Mouse (Mus musculus) adrenal gland, adult (tissue): ENCODE measurements around the gene Prps1l3.

Experiments used
- DNase-seq, 2 experiments: peaks; one replicate each; pipeline ENCODE4 v3.0.0; 2022 to 2023; ENCODE audit warnings: low spot score in 1 of 2; ENCODE audit not compliant: inconsistent age in 2 of 2

Prps1l3 gene

GRCm38 (mm10) chr12:57233386-57233785 is 3.2 kb downstream of the Prps1l3 start:
- DNase-seq: no peak

DNA sequence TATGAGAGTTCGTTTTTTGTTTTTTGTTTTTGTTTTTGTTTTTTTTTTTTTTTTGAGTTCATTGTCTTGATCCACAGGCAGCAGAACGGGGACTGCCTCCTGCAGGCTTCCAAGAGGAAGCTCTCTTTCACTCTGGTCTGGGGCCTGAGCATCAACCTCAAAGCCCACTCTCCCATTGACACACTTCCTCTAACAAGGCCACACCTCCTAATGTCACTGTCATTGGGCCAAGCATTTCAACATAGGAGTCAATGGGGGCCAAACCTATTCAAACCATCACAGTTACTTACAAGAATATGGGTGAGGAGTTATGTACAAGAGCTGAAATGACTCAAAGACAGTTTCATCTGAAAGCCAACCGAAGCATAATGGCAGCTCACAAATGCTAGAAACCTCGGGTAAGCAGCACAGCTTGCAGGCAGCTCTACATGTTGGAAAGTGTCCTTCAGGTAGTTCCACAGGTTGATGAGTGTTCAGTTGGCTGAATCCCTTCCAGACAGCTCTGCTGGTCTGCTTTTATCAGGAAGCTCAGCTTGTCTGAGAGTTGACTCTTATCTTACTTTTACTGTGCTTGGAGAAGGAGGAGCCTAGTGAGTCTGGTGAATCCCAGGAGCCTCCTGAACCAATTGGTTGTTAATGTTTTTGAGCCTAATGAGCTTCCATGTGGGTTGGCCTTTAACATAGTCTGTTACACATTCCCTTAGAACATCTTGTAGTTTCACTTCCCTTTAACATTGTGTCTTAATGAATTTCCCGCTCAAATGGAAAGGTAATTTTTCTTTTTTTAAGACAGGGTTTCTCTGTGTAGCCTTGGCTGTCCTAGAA is 13.7 kb downstream of the Prps1l3 start:
- DNase-seq: no peak

DNA sequence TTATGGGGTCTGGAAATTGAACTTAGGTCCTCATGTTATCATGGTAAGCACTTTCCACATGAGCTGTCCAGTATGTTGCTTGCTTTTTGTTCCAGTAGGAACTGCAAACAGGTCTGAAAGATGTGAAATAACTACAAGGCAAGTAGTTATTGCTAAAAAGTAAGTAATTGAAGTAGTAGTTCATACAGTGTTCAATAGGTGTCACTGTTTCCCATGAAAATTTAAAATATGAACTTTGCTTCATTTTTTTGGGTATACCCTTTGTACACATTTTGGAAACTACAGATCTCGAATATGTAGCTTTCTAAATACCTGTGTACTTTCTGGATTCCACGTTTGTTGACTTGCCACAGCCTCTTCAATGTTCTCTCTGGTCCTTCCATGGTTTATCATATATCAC is 28.4 kb downstream of the Prps1l3 start:
- no peak for DNase-seq

GRCm38 (mm10) chr12:57275456-57275855 is 45.2 kb downstream of the Prps1l3 start:
- DNase-seq: no peak

DNA sequence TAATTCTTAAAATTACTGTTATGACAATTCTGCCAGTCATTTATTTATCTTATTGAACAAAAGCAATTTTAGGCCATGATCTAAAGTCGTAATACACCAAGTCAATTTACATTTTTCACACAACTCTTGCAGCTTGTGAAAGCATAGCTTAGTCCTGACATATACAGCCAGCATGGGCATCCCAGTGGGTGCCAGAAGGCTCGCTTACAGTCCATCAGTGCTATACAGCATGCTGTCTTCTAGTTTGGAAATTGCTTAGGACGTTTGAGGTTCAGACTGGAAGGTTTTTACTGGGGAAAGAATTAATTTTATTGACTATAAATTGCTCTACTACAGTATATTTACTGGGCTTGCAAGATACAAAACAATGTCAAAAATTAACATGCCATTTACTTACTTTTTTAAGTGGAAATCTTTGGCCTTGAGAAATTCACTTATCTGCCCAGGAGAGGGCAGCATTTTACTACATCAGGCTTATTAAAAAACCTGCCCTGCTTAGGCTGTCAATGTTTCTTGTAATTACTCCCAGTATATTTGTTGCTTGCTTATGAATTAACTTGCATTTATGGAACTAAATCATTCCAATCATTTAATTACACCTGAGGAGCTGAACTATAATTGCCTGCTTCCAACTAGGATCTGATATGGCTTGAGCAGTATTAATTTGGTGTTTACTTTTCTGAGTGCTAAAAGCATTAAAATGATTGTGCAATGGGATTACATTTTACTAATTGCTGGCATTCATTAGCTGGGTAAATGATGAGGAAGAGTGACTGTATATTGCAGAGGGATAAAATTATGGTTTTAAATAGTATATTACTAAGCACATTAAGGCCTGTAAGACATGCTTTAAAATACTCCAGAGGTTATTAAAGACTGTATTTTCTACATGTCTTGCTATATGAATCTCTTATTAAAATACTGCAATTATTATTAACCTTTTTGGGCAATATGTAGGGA is 51.2 kb downstream of the Prps1l3 start:
- DNase-seq: peak in 1 of 2 experiments; percentile 61

DNA sequence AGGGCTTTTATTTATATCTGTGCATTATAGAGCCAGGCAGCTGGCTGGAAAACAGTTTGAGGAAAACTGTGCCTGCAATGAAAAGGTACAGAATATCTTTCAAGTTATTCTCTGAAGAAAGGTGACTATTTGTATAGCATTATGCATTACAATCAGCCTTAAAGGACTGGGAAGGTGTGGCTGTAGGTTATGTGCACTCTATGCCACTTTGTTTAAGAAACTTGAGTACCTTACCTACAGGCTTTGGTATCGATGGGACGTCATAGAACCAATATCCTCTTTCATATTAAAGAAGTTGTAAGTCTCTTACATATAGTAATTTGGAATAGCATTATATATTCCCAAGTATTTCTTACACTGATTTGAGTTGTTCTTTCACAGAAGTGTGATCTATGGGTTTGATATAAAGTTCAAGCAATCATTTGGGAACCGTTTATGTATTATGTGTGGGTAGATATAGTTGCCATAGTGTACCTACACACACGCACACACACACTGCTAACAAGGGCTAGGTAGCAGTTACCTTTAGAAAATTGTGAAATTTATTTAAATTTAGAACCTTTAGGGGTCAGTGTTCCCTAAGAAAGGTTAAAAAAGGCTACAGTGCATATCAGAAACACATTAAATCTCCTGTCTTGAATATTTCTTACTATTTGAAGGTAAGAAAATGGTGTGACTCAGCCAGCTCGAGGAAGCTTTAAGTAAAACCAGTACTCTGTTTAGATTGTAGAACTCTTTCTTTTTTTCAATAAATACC is 55.3 kb downstream of the Prps1l3 start:
- no peak for DNase-seq
